Mouse (Mus musculus): Measurements from ENCODE around the gene Vgll4.

Vgll4 gene

DNA sequence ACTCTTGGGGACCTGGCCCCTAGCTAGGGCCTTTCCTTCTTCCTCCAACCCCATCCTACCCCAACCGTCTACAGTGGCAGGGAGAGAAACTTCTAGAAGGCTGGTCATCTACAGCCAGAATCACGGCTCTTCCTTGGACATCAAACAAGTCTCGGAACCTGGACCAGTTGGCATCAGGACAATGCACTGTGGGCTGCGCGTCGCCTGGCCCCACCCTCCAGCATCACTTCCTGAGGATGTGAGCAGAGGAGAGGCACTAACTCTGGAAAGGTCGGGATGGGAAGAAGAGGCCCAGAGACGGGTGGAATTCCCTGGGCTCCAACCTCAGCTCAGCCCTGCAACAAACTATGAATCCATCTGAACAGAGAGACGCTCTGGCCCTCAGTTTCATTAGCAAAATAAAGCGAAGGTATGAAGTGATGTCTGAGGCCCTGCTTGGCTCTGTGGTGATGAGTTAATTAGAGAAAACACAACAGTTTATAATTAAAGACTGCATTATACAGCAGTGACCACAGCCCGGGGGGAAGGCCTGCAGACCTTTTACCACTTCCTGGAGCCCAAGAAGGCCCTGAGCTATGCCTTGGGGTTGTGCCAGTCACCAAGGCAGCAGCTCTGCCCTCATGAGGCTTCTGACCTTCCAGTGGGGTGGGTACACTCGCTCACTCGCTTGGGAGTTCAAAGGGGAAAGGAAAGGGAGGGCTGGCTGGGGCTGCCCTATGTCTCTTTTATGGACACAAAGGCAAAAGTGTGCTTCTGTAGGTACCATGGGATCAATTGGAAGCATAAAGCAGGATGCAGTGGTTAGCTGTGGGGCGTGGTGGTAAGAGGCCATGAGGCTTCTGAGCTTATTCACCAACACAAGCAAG lies 51.8 kb downstream of the Vgll4 start:
- DNase-seq (ENCODE audit: low spot score), result no peak

DNA sequence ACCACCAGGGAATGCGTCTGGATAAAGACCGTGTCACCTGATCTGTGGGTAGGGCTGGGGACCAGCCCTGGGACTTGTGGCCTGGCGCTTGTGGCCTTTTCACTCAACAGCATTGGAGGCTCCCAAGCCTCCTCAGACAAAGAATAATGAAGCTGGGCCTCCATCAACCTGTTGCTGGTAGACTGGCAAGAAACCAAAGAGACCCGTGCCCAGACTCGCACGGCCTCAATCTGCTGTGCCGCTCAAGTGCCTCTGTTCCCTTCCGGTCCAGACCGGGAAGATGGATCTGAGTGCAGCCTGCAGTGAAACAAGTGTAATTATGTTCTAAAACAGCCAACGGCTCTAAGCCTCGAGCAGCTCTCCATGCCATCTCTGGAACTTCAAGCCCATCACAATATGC lies 52.7 kb downstream of the Vgll4 start:
- DNase-seq (ENCODE audit: low spot score), result no peak

DNA sequence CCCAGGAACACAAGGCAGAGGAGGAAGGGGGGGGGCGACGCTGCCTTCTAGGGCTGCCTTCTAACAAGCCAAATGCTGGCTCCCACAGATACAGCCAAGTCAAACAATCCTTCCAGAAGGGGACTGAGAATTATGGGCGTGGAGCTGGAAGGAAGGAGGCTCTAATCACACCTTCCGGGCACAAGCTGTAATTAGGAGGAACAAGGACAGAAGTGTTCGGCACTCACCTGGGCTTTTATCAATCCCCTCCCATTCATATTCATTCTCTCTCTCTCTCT lies 53.1 kb downstream of the Vgll4 start:
- no peak for DNase-seq (ENCODE audit: low spot score)

DNA sequence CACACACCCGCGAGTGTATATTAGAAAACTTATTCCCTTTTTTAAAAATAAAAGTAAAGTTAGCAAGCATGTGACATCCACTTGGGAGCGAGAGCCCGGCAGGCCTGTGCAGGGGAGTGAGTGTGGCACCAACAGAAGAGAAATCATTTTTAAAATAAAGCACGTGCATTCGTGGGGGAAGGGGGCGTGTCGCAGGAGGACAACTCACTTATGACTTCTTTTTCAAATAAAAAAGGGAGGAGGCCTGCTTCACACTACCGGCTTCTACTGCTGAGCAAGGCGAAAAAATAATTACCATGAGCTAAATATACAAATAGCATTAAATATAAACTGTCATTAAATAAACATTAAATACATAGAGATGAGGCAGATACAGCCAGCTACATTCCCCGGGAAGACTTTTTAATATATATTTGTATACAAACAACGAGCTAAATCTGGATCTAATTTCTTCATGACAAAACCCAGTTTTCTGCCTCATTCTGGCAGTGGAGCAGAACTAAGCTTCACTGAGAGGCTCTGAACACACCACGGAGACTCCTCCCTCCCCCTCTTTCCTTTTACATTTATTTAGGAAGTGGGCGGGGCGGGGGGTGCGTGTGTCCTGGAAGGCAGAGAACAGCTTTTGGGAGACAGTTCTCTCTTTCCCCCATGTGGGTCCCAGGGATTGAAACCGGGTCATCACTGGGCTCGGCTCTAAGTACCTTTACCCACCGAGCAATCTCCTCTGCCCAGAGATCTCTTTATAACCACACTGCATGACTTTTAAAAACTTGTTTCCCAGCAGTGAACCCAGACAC lies 53.7 kb downstream of the Vgll4 start:
- DNase-seq (ENCODE audit: low spot score), result no peak

DNA sequence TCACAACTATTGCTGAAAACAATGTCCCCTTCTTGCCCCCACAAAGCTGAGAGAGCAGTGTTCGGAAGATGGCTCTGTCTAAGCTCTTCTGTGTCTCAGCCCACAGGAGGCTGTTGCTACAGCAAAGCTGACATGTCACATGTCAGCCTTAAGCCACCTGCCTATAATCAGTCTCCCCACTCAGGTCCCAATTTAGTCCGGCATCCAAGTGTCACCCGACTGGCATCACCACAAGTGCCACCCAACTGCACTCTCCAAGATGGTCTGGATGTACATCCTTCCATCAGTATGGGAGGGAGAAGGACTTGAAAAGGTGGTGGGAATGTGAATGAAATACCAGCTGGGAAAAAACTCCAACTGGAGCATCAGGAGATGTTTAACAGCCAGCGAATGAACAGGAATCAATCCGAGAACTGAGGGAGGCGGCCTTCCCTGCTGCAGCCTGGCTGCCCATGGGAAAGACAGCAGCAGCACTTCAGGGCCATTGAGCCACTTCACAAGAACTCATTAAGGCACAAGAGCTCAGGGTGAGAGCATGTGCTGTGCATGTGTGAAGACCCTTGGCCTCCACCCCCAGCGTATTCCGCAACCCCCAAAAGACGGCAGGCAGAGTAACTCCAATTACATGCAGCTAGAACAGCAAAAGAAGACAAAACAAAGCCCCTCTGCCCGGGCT lies 55.6 kb downstream of the Vgll4 start:
- no peak for DNase-seq (ENCODE audit: low spot score)

DNA sequence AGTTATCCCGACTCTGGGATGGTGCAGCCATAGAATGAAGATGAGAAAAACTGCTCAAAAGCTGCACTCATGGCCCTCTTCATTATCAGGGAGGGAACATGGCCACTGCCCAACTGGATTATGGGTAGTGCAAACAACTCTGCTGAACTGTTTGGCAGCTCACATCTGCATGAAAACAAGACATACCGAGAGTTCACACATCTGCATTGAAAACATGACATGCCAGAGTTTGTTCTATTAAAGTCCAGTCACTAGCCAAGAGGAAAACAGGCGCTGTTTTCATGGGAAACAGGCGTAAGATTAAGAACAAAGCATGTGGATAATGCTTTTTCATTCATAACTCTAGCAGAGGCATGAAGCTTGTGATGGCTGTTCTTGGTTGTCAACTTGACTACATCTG lies 56.7 kb downstream of the Vgll4 start:
- no peak for DNase-seq (ENCODE audit: low spot score)

DNA sequence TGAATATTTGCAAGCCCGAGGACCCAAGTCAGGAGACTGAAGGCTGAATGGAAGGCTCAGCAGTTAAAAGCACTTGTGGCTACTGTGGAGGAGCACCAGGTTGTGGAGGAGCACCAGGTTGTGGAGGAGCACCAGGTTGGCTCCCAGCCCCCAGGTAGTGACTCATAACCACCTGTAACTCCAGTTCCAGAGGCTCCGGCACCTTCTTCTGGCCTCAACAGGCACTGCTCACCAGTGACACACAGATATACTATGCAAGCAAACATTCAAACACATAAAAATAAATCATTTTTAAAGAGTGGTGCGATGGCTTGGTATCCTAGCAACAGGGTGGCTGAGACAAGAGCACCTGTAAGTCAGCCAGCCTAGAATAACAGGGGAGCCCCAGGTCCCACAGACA lies 58.3 kb downstream of the Vgll4 start:
- DNase-seq (ENCODE audit: low spot score), result no peak

DNA sequence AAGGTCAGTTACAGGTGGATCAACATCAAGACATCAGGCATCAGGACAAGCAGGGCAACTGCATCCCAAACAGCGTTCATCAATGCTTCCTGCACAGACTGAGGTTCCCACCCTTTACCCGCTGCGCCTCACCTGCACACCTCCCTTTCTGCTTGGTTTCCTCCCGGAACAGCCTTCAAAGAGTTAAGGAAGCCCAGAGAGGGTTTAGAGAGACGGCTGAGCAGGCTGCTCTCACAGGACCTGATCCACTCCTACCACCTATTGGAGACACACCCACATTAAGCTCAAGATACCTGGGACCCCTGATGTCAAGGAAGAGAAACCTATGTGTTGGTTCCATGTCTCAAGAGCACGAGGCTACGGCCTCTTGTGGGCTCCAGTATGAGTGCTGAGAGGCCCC lies 60.0 kb downstream of the Vgll4 start:
- no peak for DNase-seq (ENCODE audit: low spot score)

DNA sequence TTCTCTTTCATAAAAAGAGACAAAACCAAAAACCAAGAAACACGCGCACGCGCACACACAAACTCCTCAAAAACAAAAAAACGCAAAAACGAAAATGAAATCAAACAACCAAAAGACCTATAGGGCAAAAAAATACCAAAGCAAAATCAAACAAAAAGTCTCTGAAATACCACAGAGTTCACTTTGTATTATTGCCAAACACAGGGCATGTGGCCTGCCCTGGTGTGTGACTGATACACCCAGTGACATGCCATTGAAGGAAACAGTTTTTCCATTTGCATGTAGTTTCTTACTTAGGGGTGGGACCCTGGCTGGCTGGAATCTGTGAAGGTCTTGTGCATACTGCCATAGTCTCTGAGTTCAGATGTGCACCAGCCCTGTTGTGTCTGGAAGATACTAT lies 62.3 kb downstream of the Vgll4 start:
- DNase-seq (ENCODE audit: low spot score), result no peak

DNA sequence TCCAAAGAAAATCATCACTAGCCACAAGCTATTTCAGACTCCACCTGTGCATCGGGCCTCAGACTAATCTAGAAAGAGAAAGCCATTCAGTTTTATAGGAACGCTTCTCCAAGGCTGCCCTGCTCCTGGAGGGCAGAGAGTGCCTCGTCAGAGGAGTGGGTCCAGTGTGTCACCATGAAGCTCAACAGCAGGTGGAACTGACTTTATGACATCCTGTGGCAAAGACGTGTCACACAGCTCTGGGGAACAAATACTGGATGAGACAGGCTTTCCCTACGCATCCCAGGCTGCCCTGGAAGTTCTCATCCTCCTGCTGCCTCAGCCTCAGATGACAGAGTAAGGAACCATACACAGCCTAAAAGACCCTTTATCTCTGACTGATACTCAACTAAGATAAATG lies 63.6 kb downstream of the Vgll4 start:
- DNase-seq (ENCODE audit: low spot score), result no peak

DNA sequence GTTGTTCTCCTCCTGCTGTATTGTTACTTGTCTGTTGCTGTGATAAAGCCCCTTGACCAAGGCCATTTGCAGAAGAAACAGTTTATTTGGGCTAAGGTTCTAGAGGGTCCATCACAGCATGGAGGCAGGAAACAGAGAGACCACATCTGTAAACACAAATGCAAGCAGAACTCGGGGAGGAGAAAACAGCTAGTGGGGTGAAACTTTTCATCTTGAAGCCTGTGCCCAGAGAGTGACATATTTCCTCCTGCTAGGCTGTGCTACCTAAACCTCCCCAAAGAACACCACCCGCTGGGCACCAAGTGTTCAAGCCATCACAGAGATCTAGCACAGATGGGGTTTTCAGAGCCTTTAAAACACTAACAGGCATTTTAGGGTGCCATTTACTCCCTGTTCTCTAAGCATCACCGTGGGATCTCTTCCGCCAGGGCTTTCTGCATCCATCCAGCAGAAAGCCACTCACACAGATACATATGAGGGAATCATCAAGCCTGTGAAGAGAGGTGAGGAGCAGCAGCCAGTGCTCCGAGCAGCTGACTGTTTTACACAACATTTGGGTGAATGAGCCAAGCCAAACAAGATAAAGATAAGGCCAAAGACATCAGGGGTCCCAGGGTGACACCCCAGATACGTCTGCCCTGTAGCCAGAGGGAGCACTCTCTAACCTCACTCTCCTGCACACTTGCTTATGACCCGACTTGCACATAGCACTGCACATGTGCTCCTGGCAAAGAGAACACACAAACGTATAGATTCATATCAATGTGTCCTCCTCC lies 64.4 kb downstream of the Vgll4 start:
- DNase-seq (ENCODE audit: low spot score), result no peak

DNA sequence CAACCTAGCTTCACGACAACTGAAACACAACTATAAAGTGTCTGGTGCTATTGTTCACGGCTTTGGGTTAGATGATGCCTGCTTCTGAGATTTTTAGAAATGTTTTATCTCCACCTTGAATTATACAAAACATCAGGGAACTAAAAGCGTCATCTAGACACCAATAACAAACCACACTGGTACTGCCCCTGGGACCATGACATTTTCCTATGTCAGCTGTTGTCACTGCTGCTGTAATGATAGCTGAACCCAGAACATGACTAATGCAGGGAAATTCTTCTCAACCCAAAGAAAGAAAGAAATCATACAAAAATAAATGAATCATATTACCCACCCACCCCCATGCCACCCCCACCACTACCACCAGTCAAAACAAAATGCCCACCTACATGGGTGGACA lies 65.0 kb downstream of the Vgll4 start:
- no peak for DNase-seq (ENCODE audit: low spot score)

DNA sequence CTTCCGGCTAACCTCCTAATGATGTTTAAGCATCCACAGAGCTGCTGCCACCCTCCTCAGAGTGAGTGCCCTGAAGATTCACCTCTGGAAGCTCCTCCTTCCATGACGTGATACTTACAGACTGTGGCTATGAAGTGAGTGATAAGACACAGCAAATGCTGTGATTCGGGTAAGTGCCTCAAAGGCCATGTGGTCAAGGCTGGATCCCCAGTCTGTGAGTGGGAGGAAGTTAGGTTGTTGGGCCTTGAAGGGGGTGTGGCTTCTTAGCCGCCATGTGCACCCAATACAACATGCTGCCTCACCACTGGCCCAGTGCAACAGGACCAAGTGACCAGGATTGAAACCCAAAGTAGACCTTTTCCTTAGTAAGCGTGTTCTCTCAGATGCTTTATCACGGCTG lies 65.6 kb downstream of the Vgll4 start:
- no peak for DNase-seq (ENCODE audit: low spot score)

DNA sequence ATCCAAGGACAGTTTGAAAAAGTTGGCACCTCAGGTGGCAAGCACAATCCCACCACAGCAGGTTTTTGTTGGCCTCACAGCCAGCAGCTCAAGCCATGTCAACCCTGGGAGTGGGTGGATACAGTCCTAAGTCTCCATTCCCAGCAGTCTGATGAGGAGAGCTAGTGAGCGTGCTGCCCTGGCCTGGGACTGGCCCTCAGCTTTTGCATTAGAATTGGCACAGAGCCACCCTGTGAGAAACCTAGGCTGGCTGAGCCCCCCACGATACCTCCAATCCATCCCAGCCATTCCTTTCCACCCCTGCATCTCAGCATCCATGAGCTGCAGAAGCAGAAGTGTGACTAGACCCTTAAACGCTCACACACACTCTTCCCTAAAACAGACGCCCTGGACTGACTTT lies 67.9 kb downstream of the Vgll4 start:
- no peak for DNase-seq (ENCODE audit: low spot score)

DNA sequence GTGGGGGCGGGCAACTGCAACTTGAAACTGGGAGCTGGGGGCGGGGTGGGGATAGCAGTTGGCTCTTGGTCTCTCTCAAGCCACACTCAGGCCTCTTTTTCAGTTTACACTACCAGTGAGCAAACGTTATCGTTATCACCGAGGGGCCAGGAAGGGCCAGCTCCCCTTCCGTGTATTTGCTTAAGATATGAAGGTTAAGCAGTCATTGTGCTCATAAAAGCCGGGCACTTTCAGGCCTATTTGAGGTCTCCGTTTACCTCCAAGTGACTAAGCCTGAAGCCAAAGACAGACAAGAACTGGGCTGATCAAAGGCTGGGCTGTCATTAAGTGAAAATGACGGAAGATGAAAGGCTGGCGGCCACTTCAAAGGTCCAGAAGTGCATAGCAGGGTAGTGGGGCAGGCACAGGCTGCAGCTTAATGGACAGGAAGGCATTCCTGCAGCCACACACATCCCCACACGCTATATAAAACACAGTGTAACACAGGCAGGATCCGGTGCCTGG lies 68.4 kb downstream of the Vgll4 start:
- DNase-seq (ENCODE audit: low spot score), result no peak

DNA sequence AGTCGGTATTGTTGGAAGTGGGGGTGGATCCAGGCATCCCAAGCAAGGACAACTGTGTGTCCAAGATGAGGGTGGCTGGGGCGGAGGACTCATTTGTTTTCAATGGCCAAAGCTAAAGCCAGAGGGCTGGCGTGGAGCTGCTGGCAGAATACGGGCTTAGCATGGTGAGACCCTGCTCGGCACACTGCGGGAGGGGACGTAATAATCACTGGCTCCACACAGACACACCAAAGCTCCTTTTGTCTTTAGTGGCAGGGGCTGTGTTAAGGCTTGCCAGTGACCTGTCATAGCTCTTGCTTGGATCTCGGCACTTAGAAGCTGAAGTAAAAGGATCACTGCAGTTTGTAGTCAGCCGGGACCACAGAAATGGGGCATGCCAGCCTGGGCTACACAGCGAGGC lies 69.6 kb downstream of the Vgll4 start:
- DNase-seq (ENCODE audit: low spot score), result no peak

DNA sequence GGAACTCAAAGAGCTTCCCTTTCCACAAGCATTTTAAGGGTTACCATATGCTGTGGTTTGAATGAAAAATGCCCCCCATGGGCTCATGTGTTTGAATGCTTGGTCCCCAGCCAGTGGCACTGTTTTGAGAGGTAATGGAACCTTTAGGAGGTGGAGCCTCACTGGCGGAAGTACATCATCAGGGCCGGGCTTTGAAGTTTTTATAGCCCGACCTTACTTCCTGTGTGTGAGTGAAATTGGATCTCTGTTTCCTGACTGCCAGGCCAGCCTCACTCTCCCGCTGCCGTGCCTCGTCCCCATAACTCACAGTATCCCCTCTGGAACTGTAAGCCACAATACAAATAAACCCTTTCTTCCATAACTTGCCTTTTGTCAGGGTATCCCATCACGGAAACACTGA lies 70.1 kb downstream of the Vgll4 start:
- no peak for DNase-seq (ENCODE audit: low spot score)

DNA sequence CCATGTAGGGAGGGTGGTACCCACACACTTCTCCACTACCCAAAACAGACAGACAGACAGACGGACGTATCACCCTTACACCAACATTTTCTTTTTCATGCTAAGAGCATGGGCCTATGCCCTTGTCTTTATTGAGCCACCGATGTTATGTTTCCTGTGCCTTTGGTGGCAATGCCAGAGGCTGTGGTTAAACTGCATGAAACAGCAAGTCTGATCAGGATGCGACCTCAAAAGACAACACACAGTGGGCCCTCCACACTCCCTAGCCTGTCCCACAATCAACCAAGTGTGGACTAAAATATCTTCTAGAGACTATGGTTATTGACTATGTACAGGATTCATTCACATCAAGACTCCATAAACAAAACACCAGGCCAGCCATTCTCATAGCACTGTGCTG lies 70.8 kb downstream of the Vgll4 start:
- DNase-seq (ENCODE audit: low spot score), result no peak

DNA sequence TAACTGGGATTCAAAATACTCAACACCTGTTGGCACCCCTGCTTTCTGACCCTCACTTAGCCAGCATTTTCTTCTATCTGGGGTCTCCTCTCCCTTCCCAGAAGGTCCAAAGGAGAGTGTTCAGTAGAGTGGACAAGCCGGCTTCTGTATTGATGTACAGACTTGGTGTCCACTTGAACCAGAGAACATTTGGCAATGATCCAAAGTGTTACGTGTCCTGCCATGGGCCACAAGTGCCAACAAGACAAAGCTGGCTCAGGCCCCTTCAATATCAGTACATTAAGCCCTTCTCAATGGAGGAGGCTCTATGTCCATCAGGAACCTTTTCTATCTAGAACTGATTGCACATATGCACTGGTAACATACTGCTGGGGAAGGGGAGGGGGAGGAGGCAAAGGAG lies 73.5 kb downstream of the Vgll4 start:
- no peak for DNase-seq (ENCODE audit: low spot score)

DNA sequence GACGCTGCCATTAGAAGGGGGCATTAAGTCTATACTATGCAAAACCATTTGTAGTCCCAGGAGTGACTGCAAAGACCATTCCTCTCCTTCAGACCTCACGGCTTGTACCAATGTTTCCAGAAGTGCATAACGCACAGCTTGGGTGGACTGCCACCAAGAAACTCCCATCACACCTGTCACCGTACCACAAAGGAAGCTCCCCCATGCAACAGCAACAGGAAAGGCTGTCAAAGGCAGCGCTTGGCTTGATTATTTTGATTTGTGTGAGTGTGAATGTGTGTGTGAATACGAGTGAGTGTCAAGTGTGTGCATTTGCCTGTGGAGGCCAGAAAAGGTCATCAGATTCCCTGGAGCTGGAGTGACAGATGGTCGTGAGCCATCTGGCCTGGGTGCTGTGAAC lies 74.6 kb downstream of the Vgll4 start:
- no peak for DNase-seq (ENCODE audit: low spot score)

DNA sequence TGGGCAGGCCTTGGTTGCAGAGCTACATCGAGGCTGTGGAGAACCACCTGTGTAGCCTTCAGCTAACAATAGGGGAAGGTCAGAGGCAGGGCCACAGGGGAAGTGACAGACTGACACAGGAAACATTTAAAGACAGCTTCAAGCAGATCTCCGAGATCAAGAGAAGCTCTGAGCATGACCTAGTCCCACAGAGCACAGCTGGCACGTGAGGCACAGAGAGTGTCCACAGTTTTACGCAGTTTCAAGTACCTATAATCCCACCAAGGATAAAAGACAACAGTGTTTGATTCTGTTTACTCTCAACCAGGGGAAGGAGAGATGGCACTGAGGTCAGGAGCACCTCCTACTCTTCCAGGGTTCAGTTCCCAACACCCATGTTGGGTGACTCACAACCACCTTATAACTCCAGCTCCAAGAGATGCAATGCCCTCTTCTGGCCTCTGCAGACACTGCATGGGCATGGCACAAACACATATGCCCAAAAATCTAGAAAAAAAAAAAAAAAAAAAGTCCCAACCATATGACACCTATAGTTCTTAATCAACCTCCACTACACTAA lies 75.2 kb downstream of the Vgll4 start:
- DNase-seq (ENCODE audit: low spot score), result no peak
